Mouse (Mus musculus): ENCODE results near the gene Sc5d.

Gene Sc5d

GRCm38 (mm10) chr9:42264145-42264544 is at the start of gene Sc5d:
Gene Sc5d, minus strand, starts transcription at chr9:42264256.
- peak; percentile 87 to 88 for DNase-seq

GRCm38 (mm10) chr9:42311311-42311710 is 47.3 kb upstream of the Sc5d start:
- DNase-seq: no peak

- DNase-seq: no peak
Observed at GRCm38 (mm10) chr9:42303894-42304293, 39.8 kb upstream of the Sc5d start.

GRCm38 (mm10) chr9:42301082-42301633 is 37.1 kb upstream of the Sc5d start:
- DNase-seq: no peak

GRCm38 (mm10) chr9:42296297-42296922 is 32.4 kb upstream of the Sc5d start:
- no peak for DNase-seq

GRCm38 (mm10) chr9:42294131-42294530 is 30.1 kb upstream of the Sc5d start:
- DNase-seq: no peak

- DNase-seq: no peak
Observed at GRCm38 (mm10) chr9:42293596-42293995, 29.5 kb upstream of the Sc5d start.

- DNase-seq: no peak
Observed at GRCm38 (mm10) chr9:42293051-42293450, 29.0 kb upstream of the Sc5d start.

- DNase-seq: no peak
Observed at GRCm38 (mm10) chr9:42279676-42280075, 15.6 kb upstream of the Sc5d start.

- no peak for DNase-seq
Observed at GRCm38 (mm10) chr9:42278046-42278445, 14.0 kb upstream of the Sc5d start.

- DNase-seq: no peak
Observed at GRCm38 (mm10) chr9:42277606-42278005, 13.6 kb upstream of the Sc5d start.

- no peak for DNase-seq
Observed at GRCm38 (mm10) chr9:42277162-42277561, 13.1 kb upstream of the Sc5d start.

- no peak for DNase-seq
Observed at GRCm38 (mm10) chr9:42275761-42276145, 11.7 kb upstream of the Sc5d start.

GRCm38 (mm10) chr9:42275027-42275760 is 11.1 kb upstream of the Sc5d start:
- DNase-seq: no peak

GRCm38 (mm10) chr9:42273682-42274296 is 9.7 kb upstream of the Sc5d start:
- no peak for DNase-seq

- DNase-seq: no peak
Observed at GRCm38 (mm10) chr9:42273174-42273573, 9.1 kb upstream of the Sc5d start.

GRCm38 (mm10) chr9:42272690-42273089 is 8.6 kb upstream of the Sc5d start:
- DNase-seq: no peak

- DNase-seq: no peak
Observed at GRCm38 (mm10) chr9:42271456-42271855, 7.4 kb upstream of the Sc5d start.

GRCm38 (mm10) chr9:42270617-42271016 is 6.6 kb upstream of the Sc5d start:
- no peak for DNase-seq

GRCm38 (mm10) chr9:42270081-42270480 is 6.0 kb upstream of the Sc5d start:
- no peak for DNase-seq

- no peak for DNase-seq
Observed at GRCm38 (mm10) chr9:42268371-42268770, 4.3 kb upstream of the Sc5d start.

- DNase-seq: no peak
Observed at GRCm38 (mm10) chr9:42265309-42265708, 1.3 kb upstream of the Sc5d start.

GRCm38 (mm10) chr9:42263709-42264111 is 346 bp downstream of the Sc5d start:
- DNase-seq: peak in 1 of 2 experiments; percentile 35

- no peak for DNase-seq
Observed at GRCm38 (mm10) chr9:42260481-42260880, 3.6 kb downstream of the Sc5d start.

Measured in thymus, adult 18-20 months (tissue).